Mouse (Mus musculus): Measurements from ENCODE around the gene Mybl2. TPM values are rescaled to one million over a fixed set of nuclear protein-coding genes. Genes with fewer than 3 reads are reported as not detected.

Mybl2 gene
- total RNA-seq, 2 experiments from 2014 or later = 10.6 TPM

DNA sequence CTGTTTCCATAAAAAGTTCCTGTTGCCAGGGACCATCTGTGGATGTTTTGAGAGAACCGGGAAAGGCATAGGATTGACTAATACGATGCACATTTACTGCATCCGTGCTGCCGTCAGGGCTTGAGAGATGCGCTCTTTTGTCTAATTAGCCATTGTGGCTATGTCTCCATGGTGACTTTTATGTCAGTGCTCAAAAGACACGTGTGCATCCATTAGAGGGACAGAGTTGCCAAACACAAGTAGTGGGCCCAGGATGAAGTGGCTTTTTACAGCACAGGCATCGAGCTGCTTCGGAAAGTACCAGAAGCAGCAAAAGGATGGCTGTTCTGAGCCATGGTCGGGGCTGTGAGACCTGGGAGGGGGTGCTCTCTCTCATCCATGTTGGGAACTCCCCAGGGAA, 53.9 kb downstream of the Mybl2 start:
- no peak for DNase-seq (ENCODE audit: low spot score in 2 of 2)

DNA sequence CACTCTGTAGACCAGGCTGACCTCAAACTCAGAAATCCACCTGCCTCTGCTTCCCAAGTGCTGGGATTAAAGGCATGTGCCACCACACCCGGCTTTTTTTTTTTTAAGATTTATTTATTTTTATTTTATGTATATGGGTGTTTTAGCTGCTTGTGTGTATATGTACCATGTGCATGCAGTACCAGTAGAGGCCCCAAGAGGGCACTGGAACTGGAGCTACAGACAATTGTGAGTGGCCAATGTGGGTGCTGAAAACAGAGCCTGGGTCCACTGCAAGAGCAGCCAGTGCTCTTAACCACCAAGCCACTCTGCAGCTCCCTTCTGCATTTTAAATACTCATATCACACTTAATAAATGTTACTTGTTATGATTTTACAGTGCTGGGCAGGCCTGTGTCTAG, 56.2 kb downstream of the Mybl2 start:
- DNase-seq (ENCODE audit: low spot score in 2 of 2) = no peak

DNA sequence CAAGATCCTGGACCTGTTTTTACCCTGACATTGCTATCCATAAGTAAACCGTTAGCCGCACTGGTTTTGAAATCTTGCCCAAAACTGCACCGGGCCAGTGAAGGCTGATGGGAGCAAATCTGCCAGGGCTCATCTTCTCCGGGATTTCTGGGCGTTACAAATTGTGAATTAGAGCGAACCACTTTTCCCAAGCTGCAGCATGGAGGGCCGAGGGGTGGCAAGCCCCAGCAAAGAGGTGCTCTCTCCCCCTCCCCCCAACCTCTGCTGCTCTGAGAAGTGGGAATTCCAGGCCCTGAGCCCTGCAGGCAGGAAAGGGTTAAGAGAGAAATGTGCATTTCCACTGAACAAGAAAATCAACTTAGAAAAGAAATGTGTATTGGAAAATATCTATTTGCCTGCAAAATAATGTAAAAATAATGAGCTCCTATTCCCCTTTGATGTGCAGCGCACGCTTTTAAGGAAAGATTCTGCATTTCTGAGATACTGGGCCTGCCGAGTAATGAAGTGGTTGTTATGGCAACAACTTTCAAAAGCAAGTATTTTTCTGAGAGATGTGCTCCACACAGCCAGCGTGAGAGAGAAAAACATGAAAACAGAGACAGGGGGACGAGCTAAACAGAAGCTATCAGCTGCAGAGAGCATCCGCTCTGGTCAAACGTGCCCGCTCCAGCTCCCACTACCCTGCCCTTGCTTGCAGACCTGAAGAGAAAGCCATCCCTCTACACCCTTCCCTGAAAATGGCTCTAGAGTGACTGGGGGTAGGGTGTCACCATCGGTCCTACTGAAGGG, 57.1 kb downstream of the Mybl2 start:
- no peak for DNase-seq (ENCODE audit: low spot score in 2 of 2)

DNA sequence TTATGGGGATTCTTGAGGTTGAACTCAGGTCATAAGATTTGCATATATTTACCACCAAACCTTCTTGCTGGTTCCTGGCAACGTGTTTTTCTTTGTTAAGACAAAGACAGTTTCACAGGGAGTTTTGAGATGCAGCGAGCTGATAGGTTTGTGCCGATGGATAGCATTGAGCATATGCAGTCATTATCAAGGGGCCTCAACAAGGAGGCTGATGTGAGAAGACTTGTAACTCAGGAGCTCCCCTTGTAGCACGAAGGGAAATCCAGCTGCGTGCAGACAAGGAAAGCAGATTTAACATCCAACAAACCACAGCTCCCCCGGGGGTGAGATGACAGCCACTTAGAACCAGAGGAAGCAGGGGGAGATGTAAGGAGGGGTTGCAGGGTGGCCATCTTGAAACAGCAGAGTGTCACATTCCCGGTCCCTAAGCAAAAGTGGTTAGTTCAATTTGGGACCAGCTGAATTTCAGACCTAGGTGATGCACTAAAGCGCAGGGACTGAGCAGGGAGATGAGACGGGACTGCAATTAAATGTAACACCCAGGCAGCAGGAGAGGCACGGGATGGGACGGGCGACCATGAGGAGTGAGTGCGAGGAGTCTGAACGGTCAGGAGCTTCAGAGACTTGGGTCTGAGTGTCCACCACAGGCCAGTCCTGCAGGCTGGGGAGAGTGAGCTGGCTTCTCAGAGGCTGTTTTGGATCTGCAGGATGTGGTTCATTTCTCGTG, 66.3 kb downstream of the Mybl2 start:
- no peak for DNase-seq (ENCODE audit: low spot score in 2 of 2)

DNA sequence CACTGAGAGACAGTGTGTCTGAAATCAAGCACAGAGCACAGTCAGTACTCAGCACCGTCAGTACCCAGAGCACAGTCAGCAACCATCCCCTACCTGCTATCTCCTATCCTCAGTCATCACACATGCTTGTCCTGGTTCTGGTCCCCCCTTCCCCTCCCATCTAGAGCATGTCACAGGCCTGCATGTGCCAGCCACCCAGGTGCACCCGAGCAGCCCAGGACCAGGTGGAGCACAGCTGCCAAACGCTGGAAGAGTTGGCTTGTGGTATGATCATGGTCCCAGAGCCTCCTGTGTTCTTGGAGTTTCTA, 66.8 kb downstream of the Mybl2 start:
- no peak for DNase-seq (ENCODE audit: low spot score in 2 of 2)

DNA sequence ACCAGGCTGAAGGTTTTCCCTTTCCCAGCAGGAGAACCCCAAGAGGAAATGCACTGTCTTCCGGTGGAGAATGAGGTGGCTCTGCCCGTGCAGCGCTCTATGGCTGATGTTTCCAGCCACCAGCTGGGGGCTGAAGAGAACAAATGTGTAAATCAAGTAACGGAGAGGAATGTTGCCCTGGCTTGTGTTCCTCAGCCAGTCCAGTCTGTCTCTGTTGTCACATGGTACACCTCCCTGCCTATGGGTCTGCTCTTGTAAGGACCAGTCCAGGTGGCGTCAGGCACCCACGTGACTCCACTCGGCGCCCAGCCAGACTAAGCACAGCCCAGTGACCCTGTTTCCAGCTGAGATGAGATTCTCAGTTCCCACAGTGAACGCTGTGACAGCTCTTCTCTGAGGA, 67.8 kb downstream of the Mybl2 start:
- DNase-seq (ENCODE audit: low spot score in 2 of 2) = no peak

DNA sequence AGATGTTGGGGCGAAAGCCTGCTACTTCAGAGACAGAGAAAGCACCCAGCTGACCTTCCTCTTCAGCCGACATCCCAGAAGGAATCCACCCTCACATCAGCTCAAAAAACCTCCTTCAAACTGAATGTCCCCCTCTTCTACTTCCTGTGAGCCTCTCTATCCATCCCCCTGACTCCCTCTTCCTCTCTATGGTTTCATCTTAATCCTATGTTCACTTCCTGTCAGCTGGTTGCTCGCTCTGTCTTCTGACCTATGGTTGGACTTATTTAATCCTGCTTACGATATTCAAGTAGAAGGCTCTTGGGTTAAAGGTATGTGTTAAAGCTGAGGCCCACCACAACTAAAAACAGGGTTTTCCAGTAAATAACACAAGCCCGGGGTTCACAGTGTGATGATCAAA, 69.0 kb downstream of the Mybl2 start:
- no peak for DNase-seq (ENCODE audit: low spot score in 2 of 2)

DNA sequence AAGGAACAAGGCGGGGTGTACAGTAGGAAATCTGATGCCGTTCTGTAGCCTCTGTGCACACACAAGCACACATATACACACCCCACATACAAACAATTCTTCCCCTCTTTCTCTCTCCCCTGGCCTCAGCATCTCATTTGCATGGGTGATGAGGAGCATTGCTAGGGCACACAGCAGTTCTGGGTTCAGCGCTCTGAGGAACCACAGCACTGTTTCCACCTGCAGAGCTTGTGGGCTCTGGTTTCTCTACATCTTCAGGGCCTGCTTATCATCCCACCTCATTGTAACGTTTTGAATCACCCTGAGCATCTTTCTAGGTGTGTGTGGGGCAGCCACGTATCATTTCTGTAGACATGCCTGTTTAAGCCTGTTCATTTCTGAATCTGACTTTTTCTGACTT, 76.3 kb downstream of the Mybl2 start:
- no peak for DNase-seq (ENCODE audit: low spot score in 2 of 2)

DNA sequence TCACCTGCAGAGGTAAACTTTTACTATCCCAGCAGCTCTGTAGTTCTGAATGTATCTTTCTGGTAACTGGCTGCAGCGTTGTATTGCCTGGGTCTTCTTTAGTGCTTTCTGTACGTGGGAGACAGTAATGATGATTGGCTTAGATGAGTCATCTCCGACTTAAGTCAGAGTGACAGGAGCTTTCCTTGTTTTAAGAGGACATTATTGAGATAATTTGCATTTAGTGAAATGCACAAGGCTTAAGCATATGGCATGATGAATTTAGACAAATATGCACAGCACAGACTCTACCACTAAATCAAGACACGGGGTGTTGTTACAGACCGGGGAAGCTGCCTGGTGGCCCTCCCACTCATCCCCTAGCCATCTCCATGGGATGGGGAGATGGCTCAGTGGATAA, 77.8 kb downstream of the Mybl2 start:
- no peak for DNase-seq (ENCODE audit: low spot score in 2 of 2)

Small RNAs within 50 kb of the gene (microRNA-seq; reads per million reads assigned to microRNA genes)
- gene Gm22174 = not detected
- gene Mir7003 = not detected

Other genes with a start within 250 kb of the Mybl2 start
- 100 to 1,000 TPM; 125 to 132 TPM for gene Srsf6, start 123.2 kb upstream of the Mybl2 start, total RNA-seq (2021)
- gene L3mbtl1, start 111.2 kb upstream of the Mybl2 start, total RNA-seq (2021) = under 1 TPM; 0.17 to 0.70 TPM
- not detected for gene Sgk2, start 67.4 kb upstream of the Mybl2 start, total RNA-seq (2021)
- 10 to 100 TPM; 21.1 to 21.5 TPM for gene Ift52, start 37.3 kb upstream of the Mybl2 start, total RNA-seq (2021)
- gene Gtsf1l, start 33.2 kb downstream of the Mybl2 start, total RNA-seq (2021) = not detected
- 1 to 10 TPM; 1.5 to 1.9 TPM for gene Tox2, start 148.4 kb downstream of the Mybl2 start, total RNA-seq (2021)

All from gastrocnemius, postnatal 4 days (tissue).